Mouse (Mus musculus): ENCODE measurements around the gene Ube2g2. TPM values are rescaled to one million over a fixed set of nuclear protein-coding genes. Genes with fewer than 3 reads are reported as not detected.

The Ube2g2 gene
- polyA plus RNA-seq, 1 experiment from 2014 or later = 91.0 TPM

GRCm38 (mm10) chr10:77627497-77627896, 5.4 kb downstream of the Ube2g2 start:
- H3K4me1 ChIP-seq (ENCODE audit: control insufficient read depth, insufficient read depth, low read length) = peaks cover 29% of the 10 kb centered on the region
- H3K9me3 ChIP-seq (replicated peaks; ENCODE audit: control insufficient read depth, low read length) = no peaks in the 10 kb centered on the region
- H3K27ac ChIP-seq (ENCODE audit: low read length) = no peak overlapping the region
- 36% methylated on average over 2 of the region's 2 CpGs for WGBS
- 0 out of 2 replicates have a peak, but pooled peaks cover 3% of the 10 kb centered on the region for H3K36me3 ChIP-seq (ENCODE audit: control insufficient read depth, insufficient read depth)
- H3K27me3 ChIP-seq (ENCODE audit: control insufficient read depth, insufficient read depth, low read length) = no peaks in the 10 kb centered on the region
- H3K4me2 ChIP-seq (ENCODE audit: low read depth, low read length) = no peak overlapping the region
- no peak overlapping the region for H3K9ac ChIP-seq (ENCODE audit: low read length)
- no peak for ATAC-seq (replicated peaks; ENCODE audit: extremely low read depth, insufficient read depth, low FRiP score)
- no peak overlapping the region for H3K4me3 ChIP-seq (ENCODE audit: low read length)

GRCm38 (mm10) chr10:77629163-77629562, 7.1 kb downstream of the Ube2g2 start:
- H3K27ac ChIP-seq (ENCODE audit: low read length) = no peak overlapping the region
- H3K27me3 ChIP-seq (ENCODE audit: control insufficient read depth, insufficient read depth, low read length) = no peaks in the 10 kb centered on the region
- WGBS = 84% methylated on average over 3 of the region's 3 CpGs
- H3K4me1 ChIP-seq (ENCODE audit: control insufficient read depth, insufficient read depth, low read length) = peaks cover 21% of the 10 kb centered on the region
- no peak overlapping the region for H3K9ac ChIP-seq (ENCODE audit: low read length)
- no peak for ATAC-seq (replicated peaks; ENCODE audit: extremely low read depth, insufficient read depth, low FRiP score)
- no peaks in the 10 kb centered on the region for H3K9me3 ChIP-seq (replicated peaks; ENCODE audit: control insufficient read depth, low read length)
- no peak overlapping the region for H3K4me2 ChIP-seq (ENCODE audit: low read depth, low read length)
- 0 out of 2 replicates have a peak, but pooled peaks cover 3% of the 10 kb centered on the region for H3K36me3 ChIP-seq (ENCODE audit: control insufficient read depth, insufficient read depth)
- H3K4me3 ChIP-seq (ENCODE audit: low read length) = no peak overlapping the region

- Histone ChIP-seq H3K27ac (ENCODE audit: low read length) (no peak overlapping the region), H3K9ac (ENCODE audit: low read length) (no peak overlapping the region), H3K4me1 (ENCODE audit: control insufficient read depth, insufficient read depth, low read length) (peaks cover 21% of the 10 kb centered on the region), H3K4me2 (ENCODE audit: low read depth, low read length) (no peak overlapping the region), H3K36me3 (ENCODE audit: control insufficient read depth, insufficient read depth) (0 out of 2 replicates have a peak, but pooled peaks cover 3% of the 10 kb centered on the region), H3K27me3 (ENCODE audit: control insufficient read depth, insufficient read depth, low read length) (no peaks in the 10 kb centered on the region), H3K4me3 (ENCODE audit: low read length) (no peak overlapping the region), H3K9me3 (replicated peaks; ENCODE audit: control insufficient read depth, low read length) (no peaks in the 10 kb centered on the region)
- WGBS = 79% methylated on average over 1 of the region's 1 CpGs
- ATAC-seq (replicated peaks; ENCODE audit: extremely low read depth, insufficient read depth, low FRiP score) = no peak
Observed at GRCm38 (mm10) chr10:77629970-77630369, 7.9 kb downstream of the Ube2g2 start.

- H3K27ac ChIP-seq (ENCODE audit: low read length) = peak overlapping the region; percentile 78
- WGBS = 64% methylated on average over 6 of the region's 6 CpGs
Observed at GRCm38 (mm10) chr10:77634016-77634415, 11.9 kb downstream of the Ube2g2 start.

GRCm38 (mm10) chr10:77634452-77635231, 12.6 kb downstream of the Ube2g2 start:
- H3K9me3 ChIP-seq (replicated peaks; ENCODE audit: control insufficient read depth, low read length) = no peaks in the 10 kb centered on the region
- H3K9ac ChIP-seq (ENCODE audit: low read length) = no peak overlapping the region
- H3K27me3 ChIP-seq (ENCODE audit: control insufficient read depth, insufficient read depth, low read length) = no peaks in the 10 kb centered on the region
- 0 out of 2 replicates have a peak overlapping the region, but pooled peaks have one; percentile 20 for H3K4me2 ChIP-seq (ENCODE audit: low read depth, low read length)
- WGBS = 20% methylated on average over 13 of the region's 13 CpGs
- peak; percentile 84 for ATAC-seq (replicated peaks; ENCODE audit: extremely low read depth, insufficient read depth, low FRiP score)
- H3K27ac ChIP-seq (ENCODE audit: low read length) = peak overlapping the region; percentile 78
- H3K36me3 ChIP-seq (ENCODE audit: control insufficient read depth, insufficient read depth) = peaks cover 3% of the 10 kb centered on the region; the same call in 1 of the 2 replicates
- no peak overlapping the region for H3K4me3 ChIP-seq (ENCODE audit: low read length)
- peaks cover 21% of the 10 kb centered on the region for H3K4me1 ChIP-seq (ENCODE audit: control insufficient read depth, insufficient read depth, low read length)

More at GRCm38 (mm10) chr10:77634016-77634415, 11.9 kb downstream of the Ube2g2 start:
- Histone ChIP-seq H3K4me3 (ENCODE audit: low read length) (no peak overlapping the region), H3K4me2 (ENCODE audit: low read depth, low read length) (no peak overlapping the region), H3K27me3 (ENCODE audit: control insufficient read depth, insufficient read depth, low read length) (no peaks in the 10 kb centered on the region), H3K9ac (ENCODE audit: low read length) (no peak overlapping the region), H3K4me1 (ENCODE audit: control insufficient read depth, insufficient read depth, low read length) (peaks cover 20% of the 10 kb centered on the region), H3K36me3 (ENCODE audit: control insufficient read depth, insufficient read depth) (peaks cover 3% of the 10 kb centered on the region; the same call in 1 of the 2 replicates), H3K9me3 (replicated peaks; ENCODE audit: control insufficient read depth, low read length) (no peaks in the 10 kb centered on the region)
- no peak for ATAC-seq (replicated peaks; ENCODE audit: extremely low read depth, insufficient read depth, low FRiP score)

GRCm38 (mm10) chr10:77636234-77636922, 14.3 kb downstream of the Ube2g2 start:
- peaks cover 7% of the 10 kb centered on the region for H3K36me3 ChIP-seq (ENCODE audit: control insufficient read depth, insufficient read depth)
- WGBS = 86% methylated on average over 7 of the region's 7 CpGs
- H3K27ac ChIP-seq (ENCODE audit: low read length) = no peak overlapping the region
- no peak overlapping the region for H3K9ac ChIP-seq (ENCODE audit: low read length)
- no peaks in the 10 kb centered on the region for H3K9me3 ChIP-seq (replicated peaks; ENCODE audit: control insufficient read depth, low read length)
- no peak overlapping the region for H3K4me3 ChIP-seq (ENCODE audit: low read length)
- H3K4me1 ChIP-seq (ENCODE audit: control insufficient read depth, insufficient read depth, low read length) = peaks cover 21% of the 10 kb centered on the region
- no peaks in the 10 kb centered on the region for H3K27me3 ChIP-seq (ENCODE audit: control insufficient read depth, insufficient read depth, low read length)
- ATAC-seq (replicated peaks; ENCODE audit: extremely low read depth, insufficient read depth, low FRiP score) = no peak
- H3K4me2 ChIP-seq (ENCODE audit: low read depth, low read length) = no peak overlapping the region

- peak overlapping the region; percentile 50 for H3K27ac ChIP-seq (ENCODE audit: low read length)
- H3K4me3 ChIP-seq (ENCODE audit: low read length) = no peak overlapping the region
- 60% methylated on average over 6 of the region's 6 CpGs for WGBS
- peaks cover 19% of the 10 kb centered on the region for H3K4me1 ChIP-seq (ENCODE audit: control insufficient read depth, insufficient read depth, low read length)
- no peaks in the 10 kb centered on the region for H3K9me3 ChIP-seq (replicated peaks; ENCODE audit: control insufficient read depth, low read length)
- ATAC-seq (replicated peaks; ENCODE audit: extremely low read depth, insufficient read depth, low FRiP score) = no peak; the same call in 1 of the 2 replicates
- no peaks in the 10 kb centered on the region for H3K27me3 ChIP-seq (ENCODE audit: control insufficient read depth, insufficient read depth, low read length)
- H3K9ac ChIP-seq (ENCODE audit: low read length) = 0 out of 2 replicates have a peak overlapping the region, but pooled peaks have one; percentile 30
- H3K36me3 ChIP-seq (ENCODE audit: control insufficient read depth, insufficient read depth) = peaks cover 22% of the 10 kb centered on the region
- no peak overlapping the region for H3K4me2 ChIP-seq (ENCODE audit: low read depth, low read length)
Observed at GRCm38 (mm10) chr10:77638956-77639355, 16.9 kb downstream of the Ube2g2 start.

- Histone ChIP-seq H3K9ac (ENCODE audit: low read length) (no peak overlapping the region), H3K27ac (ENCODE audit: low read length) (no peak overlapping the region), H3K4me1 (ENCODE audit: control insufficient read depth, insufficient read depth, low read length) (peaks cover 14% of the 10 kb centered on the region), H3K4me3 (ENCODE audit: low read length) (no peak overlapping the region), H3K9me3 (replicated peaks; ENCODE audit: control insufficient read depth, low read length) (no peaks in the 10 kb centered on the region), H3K27me3 (ENCODE audit: control insufficient read depth, insufficient read depth, low read length) (no peaks in the 10 kb centered on the region), H3K36me3 (ENCODE audit: control insufficient read depth, insufficient read depth) (peaks cover 39% of the 10 kb centered on the region), H3K4me2 (ENCODE audit: low read depth, low read length) (no peak overlapping the region)
- WGBS = 57% methylated on average over 7 of the region's 7 CpGs
- ATAC-seq (replicated peaks; ENCODE audit: extremely low read depth, insufficient read depth, low FRiP score) = no peak
Observed at GRCm38 (mm10) chr10:77643160-77643559, 21.1 kb downstream of the Ube2g2 start.

GRCm38 (mm10) chr10:77645571-77645970, 23.5 kb downstream of the Ube2g2 start:
- Histone ChIP-seq H3K4me1 (ENCODE audit: control insufficient read depth, insufficient read depth, low read length) (peaks cover 9% of the 10 kb centered on the region), H3K4me2 (ENCODE audit: low read depth, low read length) (no peak overlapping the region), H3K9ac (ENCODE audit: low read length) (no peak overlapping the region), H3K27me3 (ENCODE audit: control insufficient read depth, insufficient read depth, low read length) (no peaks in the 10 kb centered on the region), H3K27ac (ENCODE audit: low read length) (no peak overlapping the region), H3K4me3 (ENCODE audit: low read length) (no peak overlapping the region), H3K36me3 (ENCODE audit: control insufficient read depth, insufficient read depth) (peaks cover 39% of the 10 kb centered on the region), H3K9me3 (replicated peaks; ENCODE audit: control insufficient read depth, low read length) (no peaks in the 10 kb centered on the region)
- WGBS = 75% methylated on average over 5 of the region's 5 CpGs
- ATAC-seq (replicated peaks; ENCODE audit: extremely low read depth, insufficient read depth, low FRiP score) = no peak

Data from heart, embryonic 16.5 days (tissue).